Mouse (Mus musculus): ENCODE measurements around the gene Slc16a6.

GRCm38 (mm10) chr11:109440641-109441040, 32.8 kb downstream of the Slc16a6 start:
- TF ChIP-seq CTCF (IDR thresholded peaks at IDR 0.05; ENCODE audit: insufficient read depth, low read length) (no peak), POLR2A (IDR thresholded peaks at IDR 0.05; ENCODE audit: borderline replicate concordance, extremely low read depth, low read depth, low read length) (no peak)
